Mouse (Mus musculus): ENCODE results near the gene Psmb2. TPM values are rescaled to one million over a fixed set of nuclear protein-coding genes. Genes with fewer than 3 reads are reported as not detected.

The Psmb2 gene
- total and polyA plus RNA-seq, 3 experiments: 225 to 447 (median 395) TPM

- no peaks in the 10 kb centered on the region for H3K36me3 ChIP-seq (replicated peaks in 1 of 2; ENCODE audit: control insufficient read depth in 1 of 2, insufficient read depth in 1 of 2, low read length in 1 of 2)
- H3K79me2 ChIP-seq (replicated peaks; ENCODE audit: control insufficient read depth, extremely low read depth, insufficient read depth, poor library complexity, severe bottlenecking): no peaks in the 10 kb centered on the region
- H3K27ac ChIP-seq (ENCODE audit: insufficient read depth, low read depth): no peak overlapping the region
- dilution Hi-C loops (cut with MboI; ENCODE audit: extremely low pct_ligation_motif_present, extremely low pct_unique_long_range_greater_than_20kb, low sequenced_read_pairs) (no loop called here), in situ Hi-C loops (cut with MboI; ENCODE audit: low pct_ligation_motif_present, low pct_unique_long_range_greater_than_20kb, low sequenced_read_pairs) (no loop called here)
- peaks cover 7% of the 10 kb centered on the region for H3K9me3 ChIP-seq (replicated peaks; ENCODE audit: low read length)
- TF ChIP-seq CTCF (conservative IDR thresholded peaks at IDR 0.05 in 1 of 2, IDR thresholded peaks at IDR 0.05 in 1 of 2; ENCODE audit: low read depth in 2 of 2, low read length in 2 of 2) (no peak), E2F4 (IDR thresholded peaks at IDR 0.05; ENCODE audit: insufficient replicate concordance, low read depth, low read length) (no peak), ZC3H11A (IDR thresholded peaks at IDR 0.05; ENCODE audit: low read depth, low read length) (no peak), UBTF (IDR thresholded peaks at IDR 0.05; ENCODE audit: low read depth, low read length) (no peak), ELF1 (IDR thresholded peaks at IDR 0.05; ENCODE audit: low read depth, low read length) (no peak), POLR2AphosphoS2 (IDR thresholded peaks at IDR 0.05; ENCODE audit: low read depth, low read length) (no peak), CHD1 (IDR thresholded peaks at IDR 0.05; ENCODE audit: low read depth, low read length) (no peak), MYC (IDR thresholded peaks at IDR 0.05; ENCODE audit: low read depth, low read length) (no peak), MAFK (IDR thresholded peaks at IDR 0.05; ENCODE audit: insufficient replicate concordance, low read length) (no peak)
- no peaks in the 10 kb centered on the region for H3K4me1 ChIP-seq (ENCODE audit: control insufficient read depth in 1 of 2, insufficient read depth in 2 of 2)
- no peak for DNase-seq (ENCODE audit: extremely low read depth)
- no peaks in the 10 kb centered on the region for H3K27me3 ChIP-seq (replicated peaks)
- H3K4me3 ChIP-seq (replicated peaks in 1 of 3; ENCODE audit: low read depth in 2 of 3, low read length in 2 of 3, poor library complexity in 1 of 3): no peak overlapping the region
- no peak overlapping the region for H3K9ac ChIP-seq (ENCODE audit: insufficient read depth, low read depth)
- H3K4me2 ChIP-seq (ENCODE audit: insufficient read depth, low read depth, poor library complexity, severe bottlenecking): no peak overlapping the region
Observed at GRCm38 (mm10) chr4:126732531-126733380, 55.3 kb downstream of the Psmb2 start.

GRCm38 (mm10) chr4:126734001-126734603 lies 56.7 kb downstream of the Psmb2 start:
- Histone ChIP-seq H3K79me2 (replicated peaks; ENCODE audit: control insufficient read depth, extremely low read depth, insufficient read depth, poor library complexity, severe bottlenecking) (no peaks in the 10 kb centered on the region), H3K36me3 (replicated peaks in 1 of 2; ENCODE audit: control insufficient read depth in 1 of 2, insufficient read depth in 1 of 2, low read length in 1 of 2) (no peaks in the 10 kb centered on the region), H3K4me3 (replicated peaks in 1 of 3; ENCODE audit: low read depth in 2 of 3, low read length in 2 of 3, poor library complexity in 1 of 3) (no peak overlapping the region), H3K9me3 (replicated peaks; ENCODE audit: low read length) (peaks cover 7% of the 10 kb centered on the region), H3K9ac (ENCODE audit: insufficient read depth, low read depth) (no peak overlapping the region), H3K4me2 (ENCODE audit: insufficient read depth, low read depth, poor library complexity, severe bottlenecking) (no peak overlapping the region), H3K27me3 (replicated peaks) (no peaks in the 10 kb centered on the region), H3K27ac (ENCODE audit: insufficient read depth, low read depth) (no peak overlapping the region), H3K4me1 (ENCODE audit: control insufficient read depth in 1 of 2, insufficient read depth in 2 of 2) (no peaks in the 10 kb centered on the region)
- no peak for TF ChIP-seq POLR2A (IDR thresholded peaks at IDR 0.05; ENCODE audit: low read depth, low read length)
- no peak for TF ChIP-seq ZC3H11A (IDR thresholded peaks at IDR 0.05; ENCODE audit: low read depth, low read length)
- TF ChIP-seq MXI1 (IDR thresholded peaks at IDR 0.05; ENCODE audit: low read depth, low read length): no peak
- no peak for TF ChIP-seq SIN3A (IDR thresholded peaks at IDR 0.05; ENCODE audit: low read length)
- TF ChIP-seq MAZ (IDR thresholded peaks at IDR 0.05; ENCODE audit: low read depth, low read length): no peak
- TF ChIP-seq NELFE (IDR thresholded peaks at IDR 0.05; ENCODE audit: low read depth, low read length): no peak
- TF ChIP-seq UBTF (IDR thresholded peaks at IDR 0.05; ENCODE audit: low read depth, low read length): no peak
- TF ChIP-seq ELF1 (IDR thresholded peaks at IDR 0.05; ENCODE audit: low read depth, low read length): no peak
- TF ChIP-seq MYC (IDR thresholded peaks at IDR 0.05; ENCODE audit: low read depth, low read length): no peak
- in situ Hi-C loops (cut with MboI; ENCODE audit: low pct_ligation_motif_present, low pct_unique_long_range_greater_than_20kb, low sequenced_read_pairs) (no loop called here), dilution Hi-C loops (cut with MboI; ENCODE audit: extremely low pct_ligation_motif_present, extremely low pct_unique_long_range_greater_than_20kb, low sequenced_read_pairs) (no loop called here)
- DNase-seq (ENCODE audit: extremely low read depth): no peak
